Mouse (Mus musculus) cerebellum, adult 2 months (tissue): ENCODE measurements at regions not wholly inside any gene's neighbourhood (a gene's known extent, or its start where the extent isn't known, plus 50 kb on each side); places are given as distances from the start of the nearest gene placed in this dataset.

Experiments used
- CTCF ChIP-seq: fragments of 200-500 bp; IDR thresholded peaks from 2 replicates; pipeline ENCODE4 v1.5.1; 2011; ENCODE audit warnings: low read depth, mild to moderate bottlenecking, control low read depth, low read length, moderate library complexity, borderline replicate concordance; ENCODE audit not compliant: insufficient read depth
- POLR2A ChIP-seq: fragments of 200-500 bp; IDR thresholded peaks from 2 replicates; pipeline ENCODE4 v1.6.1; 2011; ENCODE audit warnings: low read length, control low read depth, borderline replicate concordance; ENCODE audit not compliant: insufficient read depth

DNA sequence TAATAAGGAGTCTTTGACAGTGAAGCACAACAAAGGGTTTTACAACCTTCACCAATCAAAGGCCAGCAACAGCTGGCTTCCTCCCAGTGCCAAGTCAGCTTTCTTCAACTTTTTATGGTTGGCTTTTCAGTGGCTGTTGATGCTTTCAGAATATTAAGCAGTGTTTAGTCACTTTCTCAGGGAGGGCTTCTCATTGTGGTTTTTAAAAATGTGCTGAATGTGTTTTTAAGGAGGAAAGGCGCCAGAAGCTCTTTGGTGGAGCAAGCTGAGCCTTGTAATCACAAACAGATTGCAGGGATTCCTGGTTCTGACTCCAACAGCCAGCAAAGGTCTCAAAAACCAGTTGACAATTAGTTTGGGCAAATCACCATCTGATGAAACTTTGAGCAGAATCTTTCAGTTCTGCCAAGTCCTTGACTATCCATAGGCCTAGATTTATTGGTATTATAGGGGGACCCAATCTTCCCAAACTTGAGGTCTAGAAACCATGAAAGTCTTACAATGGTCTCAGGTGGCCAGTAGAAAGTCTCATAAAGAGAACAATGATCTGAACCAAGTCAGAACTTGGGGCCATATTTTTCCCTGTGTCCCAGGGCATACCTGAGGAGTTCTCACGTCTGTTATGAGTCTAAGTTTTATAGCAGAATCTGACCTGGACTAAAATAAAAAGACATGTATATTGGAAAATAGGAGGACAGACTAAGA, 251.9 kb upstream of the Cpeb2 start:
- no peak for TF ChIP-seq CTCF
- TF ChIP-seq POLR2A, result no peak
